Mouse (Mus musculus): Measurements from ENCODE around the gene Tbc1d1. TPM values are rescaled to one million over a fixed set of nuclear protein-coding genes. Genes with fewer than 3 reads are reported as not detected.

Tbc1d1 gene
- polyA plus RNA-seq, 2 experiments from 2014 or later, result 37.0 to 38.7 TPM

DNA sequence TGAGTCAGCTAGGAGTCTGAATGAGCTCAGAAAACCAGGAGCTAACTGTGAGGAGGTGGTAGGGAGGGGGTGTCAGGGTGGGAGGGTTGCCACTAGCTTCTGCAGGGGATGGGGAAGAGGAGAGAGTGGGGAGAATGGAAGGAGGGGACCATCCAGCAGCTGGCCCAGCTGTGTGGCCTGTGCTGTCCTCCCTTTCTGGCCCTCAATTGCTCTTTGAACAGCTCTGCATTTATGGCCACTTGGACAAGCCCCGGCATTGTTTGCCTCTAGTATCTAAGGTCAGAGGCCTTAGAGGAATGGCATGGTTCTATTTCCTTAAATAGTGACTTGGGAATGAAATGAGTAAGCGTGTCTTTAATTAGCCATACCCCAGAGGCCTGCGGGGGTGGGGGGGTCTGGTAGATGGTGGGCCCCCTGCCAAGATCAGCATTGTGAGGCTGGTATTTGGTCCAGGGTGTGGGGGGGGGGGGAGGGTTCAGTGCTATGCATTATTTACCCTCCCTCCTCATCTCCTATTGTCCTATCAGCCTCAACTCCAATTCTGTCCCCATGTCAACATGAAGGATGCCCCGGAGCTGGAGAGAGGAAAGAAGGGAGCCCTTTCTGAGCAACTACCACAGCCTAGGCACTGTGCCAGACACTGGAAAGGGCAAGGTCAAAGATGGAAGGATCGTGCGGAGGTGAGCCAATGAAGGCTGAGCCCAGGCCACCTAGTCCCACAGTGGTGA is 233.3 kb downstream of the Tbc1d1 start:
- ATAC-seq, result no peak

DNA sequence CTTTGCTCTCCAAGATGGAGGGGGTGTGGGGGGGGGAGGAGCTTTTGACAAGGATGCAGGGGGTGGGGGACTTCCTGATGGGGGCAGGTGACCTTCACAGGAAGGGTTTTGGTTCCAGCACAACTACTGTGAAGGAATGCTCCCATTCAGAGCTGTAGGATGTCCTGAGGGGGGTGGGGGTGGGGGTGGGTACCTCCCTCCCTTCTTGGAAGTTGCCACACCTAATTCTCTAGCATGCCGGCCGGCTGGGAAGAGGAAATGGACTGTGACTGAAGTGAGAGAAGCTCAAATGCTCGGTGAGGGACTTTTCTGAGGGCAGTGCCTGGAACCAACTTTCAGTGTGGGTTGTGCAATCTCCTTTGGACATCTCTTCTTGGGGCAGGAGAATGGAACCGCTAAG is 235.2 kb downstream of the Tbc1d1 start:
- ATAC-seq, result peak; percentile 82

DNA sequence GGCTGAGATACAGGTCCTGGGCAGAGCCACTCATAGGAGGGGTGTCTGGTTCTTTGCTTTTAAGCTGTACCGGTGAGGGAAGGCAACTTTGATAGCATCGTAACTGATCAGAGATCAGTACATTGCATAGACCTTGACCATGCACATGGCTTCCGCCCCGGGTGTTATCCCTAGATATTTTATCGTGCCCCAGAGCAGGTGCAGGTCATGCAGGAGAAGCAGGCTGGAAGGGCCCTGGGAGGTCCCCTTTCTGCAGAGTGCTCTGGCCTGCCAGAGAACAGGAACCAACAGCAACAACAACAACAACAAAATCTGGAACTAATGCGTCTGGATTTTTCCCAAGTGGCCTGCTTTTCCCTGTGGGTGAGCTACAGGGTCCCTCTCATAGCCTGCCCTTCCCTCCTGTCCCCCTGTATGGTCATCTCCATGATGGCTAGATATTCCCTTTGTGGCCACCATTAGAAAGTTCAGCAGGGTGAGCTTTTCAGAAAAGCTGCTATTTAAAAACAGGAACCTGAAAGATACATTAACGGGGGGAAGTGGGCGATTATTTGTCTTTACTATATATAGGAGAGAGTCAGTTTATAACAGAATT is 236.4 kb downstream of the Tbc1d1 start:
- no peak for ATAC-seq

DNA sequence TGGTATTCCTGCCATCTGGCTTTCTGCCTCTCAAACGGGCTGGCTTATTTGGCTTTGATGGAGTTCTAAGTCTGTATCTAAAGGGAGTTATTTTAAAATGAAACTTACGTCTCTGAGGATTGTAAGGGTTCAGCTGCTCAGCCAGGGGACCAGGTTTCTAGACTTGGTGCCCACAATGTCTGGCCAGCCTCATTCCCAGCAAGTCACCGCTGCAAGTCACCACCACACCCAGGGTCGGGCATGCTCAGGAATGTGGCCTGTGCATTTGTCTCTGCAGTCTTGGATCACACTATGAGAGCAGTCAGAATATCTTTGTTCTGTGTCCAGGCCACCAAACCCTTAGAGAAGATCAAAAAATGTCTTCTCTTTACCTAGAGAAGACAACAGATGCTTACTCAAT is 237.4 kb downstream of the Tbc1d1 start:
- ATAC-seq, result no peak

DNA sequence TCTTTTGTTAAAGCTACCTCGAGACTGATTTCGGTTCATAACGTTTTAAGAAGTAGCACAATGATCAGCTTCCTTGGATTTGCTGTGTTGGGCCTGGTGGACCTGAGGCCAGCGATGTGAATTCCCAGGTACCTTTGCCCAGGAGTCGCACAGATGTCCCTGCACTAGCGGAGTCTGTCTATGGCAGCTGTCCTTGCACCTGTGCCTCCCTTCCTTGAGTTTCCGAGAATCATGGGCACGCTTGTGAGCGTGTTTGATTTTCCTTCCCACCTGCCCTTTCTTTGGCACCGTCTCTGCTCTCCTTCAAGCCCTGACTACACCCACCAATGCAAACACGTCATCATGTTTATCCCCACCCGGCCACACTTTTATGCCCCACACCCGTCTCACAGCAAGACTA is 242.1 kb downstream of the Tbc1d1 start:
- no peak for ATAC-seq

DNA sequence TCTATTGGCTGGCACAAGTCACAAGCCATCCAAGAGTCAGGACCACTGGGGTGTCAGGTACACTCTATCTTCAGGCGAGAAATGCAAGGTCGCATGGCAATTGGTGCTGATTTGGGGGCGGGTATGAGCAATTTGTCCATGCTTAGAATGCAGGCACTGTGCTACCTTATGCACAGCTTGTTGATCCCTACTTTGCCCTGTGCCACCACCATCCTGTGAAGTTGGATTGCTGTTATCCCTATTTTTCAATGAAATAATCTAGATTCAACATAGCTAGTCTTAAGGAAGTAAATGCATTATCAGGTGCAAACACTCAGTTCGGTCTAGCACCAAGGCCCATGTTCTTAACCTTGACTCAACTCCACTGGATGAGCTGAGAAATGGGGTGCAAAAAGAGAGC is 244.6 kb downstream of the Tbc1d1 start:
- ATAC-seq, result no peak

Other genes with a start within 250 kb of the Tbc1d1 start
- gene Rell1, start 187.4 kb upstream of the Tbc1d1 start, polyA plus RNA-seq (2017; shearing (Covaris generic)), result 1 to 10 TPM; 4.4 to 6.0 TPM
- gene Pgm2, start 63.4 kb upstream of the Tbc1d1 start, polyA plus RNA-seq (2017; shearing (Covaris generic)), result 10 to 100 TPM; 20.3 to 25.4 TPM

All from CD4-positive, CD25-positive, alpha-beta regulatory T cell, adult 4 months (primary cell).